Mouse (Mus musculus): ENCODE data around the gene Scg2.

GRCm38 (mm10) chr1:79439609-79440308 is at the start of gene Scg2:
- no peak for TF ChIP-seq CTCF (IDR thresholded peaks at IDR 0.05 in 2 of 3, conservative IDR thresholded peaks at IDR 0.05 in 1 of 3; ENCODE audit: control insufficient read depth in 1 of 3, insufficient read depth in 1 of 3, low read depth in 2 of 3, low read length in 3 of 3, poor library complexity in 1 of 3, severe bottlenecking in 1 of 3)
- TF ChIP-seq POLR2A (IDR thresholded peaks at IDR 0.05; ENCODE audit: control insufficient read depth in 1 of 2, insufficient read depth in 1 of 2, low read depth in 1 of 2, low read length in 2 of 2, poor library complexity in 1 of 2), result no peak
- TF ChIP-seq GATA1 (IDR thresholded peaks at IDR 0.05; ENCODE audit: low read depth, low read length), result no peak
- TF ChIP-seq TAL1 (IDR thresholded peaks at IDR 0.05; ENCODE audit: low read length), result no peak
- TF ChIP-seq RAD21 (IDR thresholded peaks at IDR 0.05; ENCODE audit: low read depth, low read length), result no peak; the same call in 1 of the 2 replicates
- TF ChIP-seq NELFE (IDR thresholded peaks at IDR 0.05; ENCODE audit: low read depth, low read length), result no peak

Data from MEL (cell line).